Mouse (Mus musculus) thymus, adult 18-20 months (tissue): ENCODE results near the gene Fndc4.
A peak's percentile ranks its signal among the peaks of the same experiment; 100 is the strongest.

ENCODE experiments used
- DNase-seq, 2 experiments: peaks; one replicate each; pipeline ENCODE4 v3.0.0; 2022; ENCODE audit warnings: mixed read lengths in 2 of 2

Gene Fndc4

GRCm38 (mm10) chr5:31255971-31256370 is 39.9 kb downstream of the Fndc4 start:
- DNase-seq: no peak

DNA sequence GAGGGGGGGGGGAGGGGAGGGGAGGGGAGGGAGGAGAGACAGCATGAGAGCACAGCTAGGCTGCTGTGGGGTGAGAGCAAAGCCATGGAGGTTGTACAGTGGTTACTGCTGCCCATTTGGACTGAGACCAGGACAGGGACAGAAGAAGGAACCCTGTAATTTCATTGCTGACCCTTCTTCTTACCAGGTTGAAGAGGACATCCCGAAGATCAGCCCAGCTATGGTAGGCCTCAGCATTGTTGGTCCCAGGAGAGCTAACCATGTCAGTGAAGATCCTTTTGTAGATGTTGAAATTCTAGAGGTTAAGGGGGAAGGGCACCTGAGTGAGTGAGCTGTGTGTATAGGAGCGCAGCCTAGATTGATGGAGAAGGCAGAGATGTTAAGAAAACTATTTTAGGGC is 40.5 kb downstream of the Fndc4 start:
- no peak for DNase-seq

- DNase-seq: no peak
These were observed 41.0 kb downstream of the Fndc4 start for GRCm38 (mm10) chr5:31254901-31255300.

DNA sequence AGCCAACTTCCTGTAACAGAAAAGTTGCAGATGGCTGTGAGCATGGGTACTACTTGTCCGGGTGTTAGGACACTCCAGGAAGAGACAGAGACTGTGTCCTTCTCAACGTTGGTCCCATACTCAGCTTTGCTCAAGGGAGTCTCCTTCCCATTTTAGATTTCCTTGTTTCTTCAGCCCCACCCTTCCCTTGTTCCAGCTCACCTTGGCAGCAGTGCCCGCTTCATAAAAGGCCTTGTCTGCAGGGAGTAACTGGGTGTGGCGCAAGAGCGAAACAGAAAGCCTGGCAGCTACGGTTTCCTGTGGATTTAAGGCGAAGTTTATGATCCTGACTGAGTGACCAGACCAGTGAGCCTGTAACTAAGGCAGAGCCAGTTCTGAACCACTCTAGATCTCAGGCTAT is 41.4 kb downstream of the Fndc4 start:
- no peak for DNase-seq

- DNase-seq: no peak
These were observed 42.1 kb downstream of the Fndc4 start for GRCm38 (mm10) chr5:31253806-31254205.

DNA sequence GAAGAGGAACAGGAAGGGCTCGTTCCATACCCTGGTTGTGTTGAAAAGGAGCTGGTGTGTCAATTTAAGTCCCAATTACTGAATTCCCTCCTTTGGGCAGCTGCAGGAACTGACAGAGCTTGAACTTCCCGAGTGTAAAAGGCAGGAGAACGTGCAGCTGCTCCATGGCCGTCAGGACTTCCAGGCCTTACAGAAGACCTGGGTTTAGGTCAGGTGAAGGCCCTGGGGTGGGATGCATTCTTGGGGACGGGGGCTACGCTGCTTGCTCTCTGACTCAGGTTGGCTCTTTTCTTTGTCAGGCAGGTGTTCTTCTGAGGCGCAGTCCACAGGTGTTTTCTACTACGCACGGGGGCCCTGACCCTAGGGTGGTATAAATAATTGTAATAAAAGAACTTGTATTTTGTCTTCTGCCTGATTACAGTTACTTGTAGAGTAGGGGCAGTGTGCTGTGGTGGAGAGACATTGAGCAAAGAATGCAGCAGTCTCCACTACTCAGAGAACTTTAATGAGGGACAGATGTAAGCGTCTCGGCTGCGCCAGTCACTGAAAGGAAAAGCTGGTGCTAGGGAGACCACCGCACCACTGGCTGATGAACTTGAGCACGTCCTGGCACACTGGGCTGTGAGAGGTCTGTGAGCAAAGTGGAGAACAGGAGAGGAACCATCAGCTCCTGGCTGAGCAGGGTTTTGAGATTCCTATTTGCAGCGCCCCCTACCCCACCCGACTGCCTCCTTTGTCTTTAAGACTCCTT is 42.9 kb downstream of the Fndc4 start:
- DNase-seq: no peak

DNA sequence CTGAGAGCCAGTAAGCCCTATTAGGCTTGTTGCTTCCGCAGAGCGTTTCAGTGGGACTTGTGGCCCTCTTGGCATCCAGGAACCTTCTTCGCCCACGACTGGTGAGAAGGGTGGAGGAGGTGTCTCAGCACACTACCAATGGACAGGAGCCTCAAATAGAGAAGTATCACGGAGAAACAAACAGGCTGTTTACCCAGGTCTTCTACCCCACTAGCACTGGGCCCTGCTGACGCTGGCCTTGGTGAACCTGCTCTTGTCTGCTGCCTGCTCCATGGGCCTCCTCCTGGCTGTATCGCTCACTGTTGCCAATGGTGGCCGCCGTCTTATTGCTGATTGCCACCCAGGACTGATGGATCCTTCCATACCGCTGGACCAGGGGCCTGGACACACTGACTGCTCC is 43.7 kb downstream of the Fndc4 start:
- no peak for DNase-seq

GRCm38 (mm10) chr5:31251541-31252101 is 44.3 kb downstream of the Fndc4 start, which contains the start of gene Krtcap3:
Gene Krtcap3 (plus strand): TSS chr5:31251691.
- peak in 1 of 2 experiments; percentile 25 for DNase-seq

DNA sequence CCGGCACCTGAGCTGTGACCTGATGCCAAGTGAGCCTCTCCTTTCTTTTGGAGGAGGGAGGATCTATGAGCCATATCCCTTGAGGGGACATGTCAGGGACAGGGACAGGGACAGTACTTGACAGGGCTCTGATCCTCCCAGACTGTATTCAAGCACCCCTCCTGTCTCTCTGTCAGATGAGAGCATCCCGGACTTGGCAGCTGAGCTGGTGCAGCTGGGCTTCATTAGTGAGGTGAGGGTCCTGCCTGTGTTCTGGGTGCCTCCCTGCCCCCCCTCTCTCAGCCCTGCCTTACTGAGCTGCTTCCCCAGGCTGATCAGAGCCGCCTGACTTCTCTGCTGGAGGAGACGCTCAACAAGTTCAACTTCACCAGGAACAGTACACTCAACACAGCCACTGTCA is 45.2 kb downstream of the Fndc4 start:
- no peak for DNase-seq
